Mouse (Mus musculus) bone marrow macrophage, adult 2 months (primary cell): ENCODE measurements at regions not wholly inside any gene's neighbourhood (a gene's known extent, or its start where the extent isn't known, plus 50 kb on each side); places are given as distances from the start of the nearest gene placed in this dataset.

ENCODE experiments used
- CTCF ChIP-seq: IDR thresholded peaks from 2 replicates; pipeline ENCODE4 v1.5.1; 2012; ENCODE audit warnings: low read depth, mild to moderate bottlenecking, low read length, moderate library complexity
- POLR2A ChIP-seq: IDR thresholded peaks from 2 replicates; pipeline ENCODE4 v1.6.1; 2012; ENCODE audit warnings: mild to moderate bottlenecking, low read depth, low read length, borderline replicate concordance

- TF ChIP-seq POLR2A: no peak
- no peak for TF ChIP-seq CTCF
Measured at GRCm38 (mm10) chr2:61470064-61470463, 108.3 kb upstream of the Tank start.
